Mouse (Mus musculus): ENCODE data around the gene Blnk.

Gene Blnk

DNA sequence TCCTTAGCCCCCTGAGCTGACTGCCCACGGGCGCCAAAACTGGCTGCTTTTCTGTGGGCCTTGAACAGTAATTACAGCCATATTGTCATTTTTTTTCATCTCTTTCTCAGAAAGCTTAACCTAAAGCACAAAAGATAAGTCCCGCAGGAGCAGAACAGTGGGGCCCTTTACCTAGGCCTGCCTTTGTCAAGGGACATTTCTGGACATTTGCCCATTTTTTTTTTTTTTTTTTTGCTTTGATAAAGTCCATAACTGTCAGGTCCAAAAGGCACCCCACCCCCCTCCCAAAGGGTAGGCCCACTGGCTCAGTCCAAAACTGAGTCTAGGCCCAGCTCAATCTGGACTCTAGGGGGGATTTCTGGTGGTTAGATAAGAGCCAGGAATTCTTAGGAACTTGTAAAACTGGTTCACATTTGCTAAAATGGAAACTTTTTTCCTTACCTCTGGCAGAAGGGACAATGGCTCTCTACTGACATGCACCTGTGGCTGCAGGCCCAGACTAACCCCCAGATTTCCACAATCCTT, 29.9 kb downstream of the Blnk start:
- DNase-seq (ENCODE audit: low spot score) = no peak

DNA sequence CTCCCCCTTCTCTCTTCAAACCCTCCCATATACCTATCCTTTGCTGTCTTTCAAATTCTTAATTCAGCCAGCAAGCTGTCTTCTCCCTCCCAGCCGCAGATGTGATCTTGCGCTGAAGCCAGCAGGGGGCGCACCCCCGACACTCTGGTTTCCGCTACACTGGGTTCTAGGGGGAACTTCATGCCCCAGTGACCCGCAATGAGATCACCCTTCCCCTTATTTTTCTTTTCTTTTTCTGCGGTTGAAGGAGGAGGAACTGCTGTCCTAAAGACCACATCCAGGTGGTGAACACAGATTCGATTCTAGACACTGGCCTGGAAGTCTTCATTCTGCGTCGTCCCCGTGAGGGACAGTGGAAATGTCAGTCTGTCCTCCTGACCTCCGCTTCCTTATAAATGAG, 31.3 kb downstream of the Blnk start:
- no peak for DNase-seq (ENCODE audit: low spot score)

DNA sequence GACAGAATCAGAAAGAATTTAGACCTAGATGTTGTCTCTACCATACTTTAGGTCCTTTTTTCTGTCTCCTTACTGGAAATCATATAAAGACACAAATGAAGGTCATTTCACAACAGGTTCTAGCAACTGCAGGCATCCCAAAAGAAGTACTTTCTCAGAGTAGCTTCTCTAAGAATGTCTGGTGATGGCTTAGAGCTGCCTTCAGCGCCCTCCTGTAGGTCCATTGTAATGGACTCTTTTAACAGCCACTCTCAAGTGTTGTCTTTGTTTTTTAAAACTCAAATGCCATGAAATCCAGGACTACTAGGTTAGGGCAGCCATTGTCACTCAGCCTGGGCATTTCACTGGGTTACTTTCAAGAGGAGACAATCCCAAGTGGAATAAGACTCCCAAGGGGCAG, 35.4 kb downstream of the Blnk start:
- DNase-seq (ENCODE audit: low spot score) = no peak

DNA sequence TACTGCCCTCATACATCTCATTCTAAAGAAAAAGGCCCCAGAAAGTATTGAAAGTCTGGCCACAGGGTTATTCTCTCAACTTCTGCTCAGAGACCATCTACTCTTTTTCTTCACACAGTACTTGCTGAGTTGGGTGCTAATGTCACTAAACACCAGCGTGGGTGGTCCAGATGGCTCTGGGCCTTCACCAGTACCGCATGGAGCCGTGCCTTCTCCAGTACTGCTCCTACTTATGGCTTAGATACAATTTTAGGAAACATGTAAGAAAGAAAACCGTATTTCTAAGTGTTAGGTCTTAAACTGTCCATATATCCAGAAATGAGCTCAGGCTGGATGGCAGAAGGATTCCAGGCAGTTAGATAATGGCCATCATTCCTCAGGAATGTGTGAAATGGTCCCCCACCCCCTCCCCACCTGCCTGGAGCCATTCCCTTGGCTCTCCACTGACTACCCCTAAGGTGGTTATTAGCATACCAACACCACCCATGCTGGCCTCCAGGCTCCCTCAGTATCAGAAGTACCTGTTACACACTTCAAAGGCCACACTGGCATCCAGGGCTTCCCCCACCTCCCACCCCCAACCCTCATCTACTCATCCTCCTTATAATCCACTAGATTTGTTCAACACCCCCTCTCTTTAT, 47.3 kb downstream of the Blnk start:
- no peak for DNase-seq (ENCODE audit: low spot score)

DNA sequence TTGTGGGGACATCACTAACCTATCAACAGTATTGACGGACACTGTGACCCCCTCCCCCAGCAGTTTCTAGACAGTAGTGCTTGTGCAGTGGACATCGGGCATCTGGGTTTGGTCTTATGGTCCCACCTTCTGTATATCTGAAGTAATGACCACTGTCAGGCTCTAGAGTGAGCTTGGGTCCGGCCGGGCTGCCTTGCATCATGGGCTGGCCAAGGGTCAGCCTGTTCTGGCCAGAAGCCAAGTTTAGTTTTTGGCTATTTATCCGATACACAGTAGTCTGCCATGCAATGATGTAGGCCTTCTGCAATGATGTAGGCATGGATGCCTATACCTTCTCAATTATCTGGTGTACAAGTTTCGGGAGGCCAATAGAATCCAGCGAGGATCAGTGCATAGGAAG, 50.8 kb downstream of the Blnk start:
- no peak for DNase-seq (ENCODE audit: low spot score)

DNA sequence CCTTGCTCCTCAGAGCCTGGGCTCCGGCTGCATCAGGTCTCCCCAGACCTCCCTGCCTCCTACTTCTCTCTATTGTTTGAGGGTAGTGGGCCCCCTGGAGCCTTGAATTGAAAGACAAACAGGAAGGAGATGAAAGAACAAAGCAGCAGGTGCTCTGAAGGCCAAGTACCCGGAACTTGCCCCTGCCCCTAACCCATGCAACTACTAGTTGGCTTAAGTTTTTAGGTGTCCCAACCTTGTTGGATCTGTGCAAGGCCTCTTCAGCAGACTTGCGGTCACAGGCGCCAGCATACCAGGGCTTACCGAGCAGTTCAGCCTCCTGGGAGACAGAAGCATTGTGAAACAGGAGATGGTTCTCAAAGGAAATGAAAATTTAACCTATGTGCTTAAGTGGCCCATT, 58.3 kb downstream of the Blnk start:
- DNase-seq (ENCODE audit: low spot score) = no peak

DNA sequence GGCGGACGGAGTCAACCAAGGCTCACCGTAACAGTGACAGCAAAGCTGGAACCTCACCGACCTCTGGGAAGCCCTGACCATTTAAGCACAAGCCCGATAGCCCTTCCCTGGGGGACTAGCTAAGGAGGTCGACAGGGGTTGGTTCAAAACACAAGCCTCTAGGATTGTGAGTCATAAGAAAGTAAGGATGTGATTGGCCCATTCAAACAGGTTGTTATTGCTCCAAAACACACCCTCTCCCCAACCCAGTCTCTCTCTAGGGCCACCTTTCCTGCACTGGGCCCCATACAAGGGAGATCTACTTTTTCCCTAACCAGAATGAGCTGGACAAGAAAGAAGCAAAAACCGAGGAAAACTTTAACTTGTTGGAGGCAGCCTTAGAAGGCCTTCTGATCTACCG, 59.0 kb downstream of the Blnk start:
- DNase-seq (ENCODE audit: low spot score) = no peak

DNA sequence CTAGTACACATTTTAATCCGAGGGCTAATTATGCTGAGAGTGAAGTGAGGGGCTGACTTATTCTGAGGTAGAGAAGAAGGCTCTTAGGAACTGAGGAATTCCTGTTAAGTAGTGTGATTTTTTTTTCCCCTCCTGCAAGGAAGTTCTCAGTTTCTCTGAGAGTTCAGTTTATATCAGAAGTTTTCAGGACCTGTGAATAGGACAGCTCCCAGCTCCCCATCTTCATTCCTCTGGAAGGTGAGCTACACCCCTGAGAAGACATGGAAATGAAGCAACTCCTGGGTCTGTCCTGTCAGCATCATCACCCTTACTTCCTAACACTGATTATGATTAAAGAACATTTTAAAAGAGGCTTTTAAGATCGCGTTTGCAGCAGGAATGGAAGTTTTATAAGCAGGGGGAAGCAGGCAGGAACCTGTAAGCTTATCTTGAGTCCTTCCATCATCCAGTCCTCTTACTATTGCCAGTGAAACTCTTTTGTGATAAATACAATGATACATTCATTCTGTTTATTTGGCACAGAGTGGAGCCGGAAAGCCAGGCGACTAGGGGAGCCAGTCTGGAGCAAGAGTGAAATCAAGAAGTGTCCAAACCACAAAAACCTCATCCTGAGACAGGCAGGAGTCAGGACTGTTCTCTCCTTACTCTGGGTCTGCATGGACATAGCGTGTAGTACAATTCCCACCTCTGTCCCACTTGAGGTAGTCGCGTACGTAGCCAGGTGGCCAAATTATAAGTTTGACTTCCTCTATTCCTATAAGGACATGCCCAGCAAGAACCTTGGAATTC, 62.6 kb downstream of the Blnk start:
- DNase-seq (ENCODE audit: low spot score) = no peak

DNA sequence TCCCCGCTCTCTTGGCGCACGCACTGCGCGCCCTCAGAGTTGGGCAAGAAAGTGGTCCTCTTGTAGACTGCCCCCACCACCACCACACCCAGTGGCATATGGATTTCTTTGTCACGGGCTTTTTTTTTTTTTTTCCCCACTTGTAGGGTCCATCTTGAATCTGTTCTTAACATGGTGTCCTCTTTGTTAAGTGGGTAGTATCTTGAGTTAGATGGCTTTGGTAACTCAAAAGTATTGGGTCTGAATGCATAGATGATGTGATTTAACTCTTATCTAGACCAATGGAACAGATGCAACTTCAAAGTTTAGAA, 99.0 kb downstream of the Blnk start:
- DNase-seq (ENCODE audit: low spot score) = no peak

DNA sequence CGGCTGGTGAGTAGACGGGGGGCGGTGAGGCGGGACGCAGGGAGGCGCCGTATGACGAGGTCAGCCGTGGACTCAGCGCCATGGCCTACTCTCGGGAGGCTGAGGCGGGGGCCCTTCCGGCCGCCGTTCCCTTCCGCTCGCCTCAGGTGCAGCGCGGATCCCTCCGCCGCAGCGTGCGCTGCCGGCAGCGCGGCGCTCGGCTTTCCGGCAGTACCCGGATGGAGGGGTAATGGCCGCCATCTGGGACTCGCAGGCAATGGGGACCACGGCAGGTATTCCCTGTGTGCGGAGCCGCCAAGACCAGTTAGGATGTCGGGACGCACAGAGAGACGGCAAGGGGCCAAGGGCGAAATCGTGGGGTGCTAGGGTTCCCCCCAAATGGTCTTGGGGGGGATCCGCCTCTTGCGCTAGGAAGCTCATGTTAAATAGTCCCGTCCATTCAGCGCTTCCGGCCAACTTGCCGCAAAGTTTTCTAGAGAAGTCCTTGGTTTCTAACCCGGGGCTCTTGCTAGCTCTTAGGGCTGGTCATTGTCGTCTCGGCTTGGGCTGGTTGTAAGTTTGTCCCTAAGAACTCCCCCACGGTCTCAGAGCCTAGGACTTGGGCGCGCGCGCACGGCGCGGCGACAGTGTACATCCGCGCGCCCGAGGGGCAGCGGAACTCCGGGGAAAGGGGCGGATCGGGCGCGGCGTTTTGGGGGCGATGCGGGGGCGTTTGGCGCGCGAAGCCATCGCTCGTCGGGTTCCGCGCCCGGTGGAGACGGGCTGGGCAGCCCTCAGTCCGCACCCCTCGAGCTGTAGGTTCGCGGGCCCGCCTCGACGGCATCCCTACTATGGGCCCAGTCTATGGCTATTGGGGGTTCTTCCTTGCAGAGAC, 99.6 kb downstream of the Blnk start, which contains the start of gene Zfp518a:
Zfp518a (plus strand) TSS at position 187 of the 874 bp plus-strand sequence.
- no peak for DNase-seq (ENCODE audit: low spot score)

DNA sequence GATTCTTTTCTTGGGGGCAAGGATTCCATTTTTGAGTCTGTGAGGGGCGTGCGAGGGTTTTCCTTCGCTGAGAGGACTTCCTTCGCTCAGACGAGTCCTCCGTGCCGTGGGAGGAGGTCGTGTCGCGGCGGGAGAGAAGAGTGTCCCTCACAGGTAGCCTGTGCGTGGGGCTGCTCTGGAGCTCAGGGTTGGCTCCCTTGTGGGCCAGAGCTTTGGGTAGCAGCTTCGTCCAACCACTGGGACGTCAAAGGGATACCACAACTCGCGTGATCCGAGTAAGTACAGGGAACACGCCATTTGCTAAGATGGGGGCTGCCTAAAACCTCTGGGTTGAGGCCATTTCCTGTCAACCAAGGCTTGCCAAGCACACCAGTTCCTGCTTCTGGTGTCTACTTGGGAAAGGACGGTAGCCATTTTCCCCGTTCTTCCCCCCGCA, 100.2 kb downstream of the Blnk start:
- no peak for DNase-seq (ENCODE audit: low spot score)

DNA sequence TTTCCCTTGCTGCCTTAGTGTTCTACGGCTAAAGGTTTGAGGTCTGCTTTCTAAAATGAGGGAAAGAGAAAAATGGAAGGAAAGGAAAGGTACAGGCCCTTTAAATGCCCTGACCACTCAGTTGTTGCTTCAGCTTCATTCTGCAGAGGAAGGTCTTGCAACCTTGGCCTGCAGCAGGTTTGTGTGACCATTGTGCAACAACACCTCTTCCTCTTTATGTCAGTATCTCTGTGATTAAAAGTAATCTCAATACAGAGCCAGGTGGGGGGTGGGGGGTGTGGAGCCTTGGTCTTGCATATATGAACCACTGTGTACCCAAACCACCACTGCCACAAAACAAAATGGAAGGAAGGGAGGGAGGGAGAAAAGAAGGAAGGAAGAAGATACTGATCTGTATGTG, 105.4 kb downstream of the Blnk start:
- no peak for DNase-seq (ENCODE audit: low spot score)

DNA sequence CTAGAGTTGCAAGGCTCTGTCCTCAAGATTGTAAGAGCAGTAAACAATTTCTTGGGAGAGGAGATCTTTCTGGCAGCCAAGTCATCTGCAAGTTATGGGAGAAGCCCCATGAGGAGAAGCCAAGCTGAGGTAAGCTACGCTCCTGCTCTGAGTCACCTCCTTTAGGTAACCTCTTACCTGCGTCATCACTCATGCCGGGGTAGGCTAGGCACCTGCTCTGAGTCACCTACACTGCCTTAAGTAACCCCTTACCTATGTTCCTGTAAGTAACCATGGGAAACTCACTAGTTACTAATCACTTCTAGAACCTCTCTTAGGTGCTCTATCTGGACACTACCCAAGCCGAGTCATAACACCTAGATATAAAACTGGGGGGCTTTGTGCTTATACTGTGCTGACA, 112.6 kb downstream of the Blnk start:
- no peak for DNase-seq (ENCODE audit: low spot score)
